Mouse (Mus musculus) bone marrow macrophage, adult 2 months (primary cell): ENCODE measurements around the gene Coro2a.

ENCODE experiments used
- CTCF ChIP-seq: IDR thresholded peaks from 2 replicates; pipeline ENCODE4 v1.5.1; 2012; ENCODE audit warnings: low read depth, mild to moderate bottlenecking, low read length, moderate library complexity
- POLR2A ChIP-seq: IDR thresholded peaks from 2 replicates; pipeline ENCODE4 v1.6.1; 2012; ENCODE audit warnings: mild to moderate bottlenecking, low read depth, low read length, borderline replicate concordance

DNA sequence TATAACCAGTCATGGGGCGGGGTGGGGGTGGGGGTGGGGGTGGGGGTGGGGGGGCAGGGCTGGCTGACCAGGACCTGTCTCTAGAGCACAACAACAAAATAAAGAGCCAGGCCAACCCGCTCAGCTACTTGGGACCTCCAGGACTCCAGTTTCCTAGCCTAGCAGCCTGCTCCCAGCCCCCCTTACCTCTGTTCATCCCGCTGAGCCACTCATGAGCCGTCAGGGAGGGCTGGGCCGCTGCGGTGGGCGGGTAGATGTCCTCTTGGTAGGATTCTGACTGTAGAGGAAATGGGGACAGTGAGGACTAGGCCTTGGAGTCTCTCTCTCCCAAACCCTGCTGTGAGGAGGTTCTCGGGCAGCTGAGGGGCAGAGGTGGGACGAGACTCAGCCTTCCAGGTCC is 60.3 kb downstream of the Coro2a start:
- no peak for TF ChIP-seq CTCF
- TF ChIP-seq POLR2A, result no peak
